Mouse (Mus musculus): ENCODE measurements around the gene D10Jhu81e. TPM values are rescaled to one million over a fixed set of nuclear protein-coding genes. Genes with fewer than 3 reads are reported as not detected.
A peak's percentile ranks its signal among the peaks of the same experiment; 100 is the strongest.
"Not testable (repeated sequence)": the region's sequence is repeated elsewhere in the genome, so short reads cannot be mapped to it uniquely, and the experiment has no call there.

Gene D10Jhu81e
- total RNA-seq (2021) = 10 to 100 TPM; 52.6 to 59.3 TPM

GRCm38 (mm10) chr10:78169281-78170042 lies at the start of gene D10Jhu81e:
Gene D10Jhu81e, minus strand, starts transcription at chr10:78169782.
- intact Hi-C loops (cut with DNase I) = no loop called here
- DNase-seq = peak; percentile 100

GRCm38 (mm10) chr10:78218576-78218975 lies 49.0 kb upstream of the D10Jhu81e start:
- DNase-seq = no peak
- intact Hi-C loops (cut with DNase I) = no loop called here

GRCm38 (mm10) chr10:78216376-78217083 lies 46.9 kb upstream of the D10Jhu81e start:
- DNase-seq = no peak
- intact Hi-C loops (cut with DNase I) = no loop called here

- no peak for DNase-seq
- intact Hi-C loops (cut with DNase I) = no loop called here
Observed at GRCm38 (mm10) chr10:78214371-78214770, 44.8 kb upstream of the D10Jhu81e start.

- intact Hi-C loops (cut with DNase I) = no loop called here
Observed at GRCm38 (mm10) chr10:78211311-78211710, 41.7 kb upstream of the D10Jhu81e start.

GRCm38 (mm10) chr10:78201182-78201581 lies 31.6 kb upstream of the D10Jhu81e start:
- intact Hi-C loops (cut with DNase I) = no loop called here
- DNase-seq = no peak

More at GRCm38 (mm10) chr10:78211311-78211710, 41.7 kb upstream of the D10Jhu81e start:
- DNase-seq = peak; percentile 33

- no peak for DNase-seq
Observed at GRCm38 (mm10) chr10:78192933-78193332, 23.4 kb upstream of the D10Jhu81e start.

GRCm38 (mm10) chr10:78186076-78186475 lies 16.5 kb upstream of the D10Jhu81e start:
- DNase-seq = not testable (repeated sequence)
- intact Hi-C loops (cut with DNase I) = loop anchor here (5.0 kb wide), 1 partner anchor 36 kb away; no protein-coding TSS in a partner anchor

More at GRCm38 (mm10) chr10:78192933-78193332, 23.4 kb upstream of the D10Jhu81e start:
- intact Hi-C loops (cut with DNase I) = no loop called here

- intact Hi-C loops (cut with DNase I) = loop anchor here (5.0 kb wide), 1 partner anchor 37 kb away; no protein-coding TSS in a partner anchor
Observed at GRCm38 (mm10) chr10:78185381-78185725, 15.8 kb upstream of the D10Jhu81e start.

GRCm38 (mm10) chr10:78184531-78185380 lies 15.2 kb upstream of the D10Jhu81e start, which contains the start of gene Pwp2:
Gene Pwp2, minus strand, starts transcription at chr10:78185149.
- intact Hi-C loops (cut with DNase I) = loop anchor here (5.0 kb wide), 1 partner anchor 38 kb away; no protein-coding TSS in a partner anchor
- peak; percentile 92 for DNase-seq

More at GRCm38 (mm10) chr10:78185381-78185725, 15.8 kb upstream of the D10Jhu81e start:
- DNase-seq = no peak

GRCm38 (mm10) chr10:78183577-78183976 lies 14.0 kb upstream of the D10Jhu81e start:
- intact Hi-C loops (cut with DNase I) = no loop called here
- DNase-seq = no peak

- intact Hi-C loops (cut with DNase I) = no loop called here
- DNase-seq = no peak
Observed at GRCm38 (mm10) chr10:78182321-78182720, 12.7 kb upstream of the D10Jhu81e start.

- DNase-seq = no peak
- intact Hi-C loops (cut with DNase I) = no loop called here
Observed at GRCm38 (mm10) chr10:78174474-78174873, 4.9 kb upstream of the D10Jhu81e start.

GRCm38 (mm10) chr10:78171581-78171980 lies 2.0 kb upstream of the D10Jhu81e start:
- intact Hi-C loops (cut with DNase I) = no loop called here
- DNase-seq = no peak

- DNase-seq = no peak
- intact Hi-C loops (cut with DNase I) = no loop called here
Observed at GRCm38 (mm10) chr10:78171057-78171456, 1.5 kb upstream of the D10Jhu81e start.

- intact Hi-C loops (cut with DNase I) = no loop called here
- no peak for DNase-seq
Observed at GRCm38 (mm10) chr10:78170445-78170844, 863 bp upstream of the D10Jhu81e start.

- no peak for DNase-seq
- intact Hi-C loops (cut with DNase I) = no loop called here
Observed at GRCm38 (mm10) chr10:78168792-78169191, 790 bp downstream of the D10Jhu81e start.

- intact Hi-C loops (cut with DNase I) = no loop called here
- DNase-seq = no peak
Observed at GRCm38 (mm10) chr10:78167775-78168174, 1.8 kb downstream of the D10Jhu81e start.

- DNase-seq = peak; percentile 72
- intact Hi-C loops (cut with DNase I) = no loop called here
Observed at GRCm38 (mm10) chr10:78167333-78167732, 2.2 kb downstream of the D10Jhu81e start.

- DNase-seq = no peak
- intact Hi-C loops (cut with DNase I) = no loop called here
Observed at GRCm38 (mm10) chr10:78165256-78166005, 4.2 kb downstream of the D10Jhu81e start.
